Mouse (Mus musculus): ENCODE results near the gene Ranbp2. TPM values are rescaled to one million over a fixed set of nuclear protein-coding genes. Genes with fewer than 3 reads are reported as not detected.

Gene Ranbp2
- polyA plus RNA-seq (2021; fragmentation: Nextera tagmentation): 13.5 and 14.2 TPM in 2 replicates
- long read RNA-seq, experiment 1, partial matches to known transcripts: 18 of 22 reads
- long read RNA-seq, experiment 1, other reads (novel, unspliced or antisense): 4 of 22 reads
- long read RNA-seq, experiment 2, partial matches to known transcripts: 24 of 33 reads
- long read RNA-seq, experiment 2, other reads (novel, unspliced or antisense): 9 of 33 reads

GRCm38 (mm10) chr10:58446384-58447279 is at the start of gene Ranbp2:
Gene Ranbp2 (plus strand): TSS chr10:58446920.

GRCm38 (mm10) chr10:58497320-58498284 is 50.9 kb downstream of the Ranbp2 start, which contains the start of gene Ccdc138:
Gene Ccdc138 (plus strand): TSS chr10:58497948.

Other genes starting within 250 kb of the Ranbp2 start
- not detected in 2 replicates for gene AW822073, start 222.0 kb upstream of the Ranbp2 start, polyA plus RNA-seq (2021; fragmentation: Nextera tagmentation)
- not detected in 2 replicates for gene Duxf3, start 214.2 kb upstream of the Ranbp2 start, polyA plus RNA-seq (2021; fragmentation: Nextera tagmentation)
- gene Gm4981, start 210.2 kb upstream of the Ranbp2 start, polyA plus RNA-seq (2021; fragmentation: Nextera tagmentation): not detected in 2 replicates
- gene Gcc2, start 191.4 kb upstream of the Ranbp2 start, polyA plus RNA-seq (2021; fragmentation: Nextera tagmentation): 170 and 208 TPM in 2 replicates
- 43.6 and 43.7 TPM in 2 replicates for gene Lims1, start 123.5 kb upstream of the Ranbp2 start, polyA plus RNA-seq (2021; fragmentation: Nextera tagmentation)
- gene Ccdc138, start 51.0 kb downstream of the Ranbp2 start, polyA plus RNA-seq (2021; fragmentation: Nextera tagmentation): 1.9 and 2.0 TPM in 2 replicates
- 0.08 and 0.18 TPM in 2 replicates for gene Edar, start 228.7 kb downstream of the Ranbp2 start, polyA plus RNA-seq (2021; fragmentation: Nextera tagmentation)

Measured in layer of hippocampus, adult 6 months (tissue).